Mouse (Mus musculus): ENCODE results near the gene Nop10. TPM values are rescaled to one million over a fixed set of nuclear protein-coding genes. Genes with fewer than 3 reads are reported as not detected.

The Nop10 gene
- total RNA-seq, 2 experiments from 2014 or later, result 66.1 to 67.8 TPM

Other genes with a start within 250 kb of the Nop10 start
- gene Olfr1310, start 249.2 kb upstream of the Nop10 start, total RNA-seq (2021), result not detected
- not detected for gene Olfr1311, start 237.5 kb upstream of the Nop10 start, total RNA-seq (2021)
- not detected for gene Olfr1312, start 211.7 kb upstream of the Nop10 start, total RNA-seq (2021)
- gene Olfr1313, start 184.1 kb upstream of the Nop10 start, total RNA-seq (2021), result not detected
- not detected for gene Olfr1314, start 165.1 kb upstream of the Nop10 start, total RNA-seq (2021)
- gene Olfr1315-ps1, start 146.5 kb upstream of the Nop10 start, total RNA-seq (2021), result not detected
- not detected for gene Olfr1316, start 126.9 kb upstream of the Nop10 start, total RNA-seq (2021)
- not detected for gene Olfr1317, start 121.6 kb upstream of the Nop10 start, total RNA-seq (2021)
- gene Olfr1318, start 107.7 kb upstream of the Nop10 start, total RNA-seq (2021), result not detected
- gene Lpcat4, start 22.5 kb upstream of the Nop10 start, total RNA-seq (2021), result 10 to 100 TPM; 61.9 to 78.3 TPM
- not detected for gene Nutm1, start 2.6 kb upstream of the Nop10 start, total RNA-seq (2021)
- gene Slc12a6, start 3.9 kb downstream of the Nop10 start, total RNA-seq (2021), result 10 to 100 TPM; 84.5 to 95.5 TPM
- 1 to 10 TPM in 1 of 2 experiments, under 1 TPM in 1; 0.98 to 1.8 TPM for gene Gm21985, start 4.4 kb downstream of the Nop10 start, total RNA-seq (2021)
- gene Emc4, start 106.1 kb downstream of the Nop10 start, total RNA-seq (2021), result 100 to 1,000 TPM; 160 to 166 TPM
- 10 to 100 TPM; 11.2 to 12.0 TPM for gene Katnbl1, start 117.3 kb downstream of the Nop10 start, total RNA-seq (2021)
- gene Emc7, start 193.1 kb downstream of the Nop10 start, total RNA-seq (2021), result 10 to 100 TPM; 38.8 to 39.6 TPM
- 10 to 100 TPM; 10.3 to 12.4 TPM for gene Chrm5, start 218.8 kb downstream of the Nop10 start, total RNA-seq (2021)
- 1 to 10 TPM; 7.9 to 8.0 TPM for gene Aven, start 231.0 kb downstream of the Nop10 start, total RNA-seq (2021)